Mouse (Mus musculus) mouse embryonic stem cell (cell line): ENCODE results near the gene Zfp639.

Experiments used
- in situ Hi-C, 2 experiments: fragments of 300-500 bp; cut with MboI; formaldehyde crosslinking; loops; 1 replicate in 1 of 2; 3 replicates in 1 of 2; pipeline ENCODE4 v1.14.3; 2019 to 2020; ENCODE audit warnings: low sequenced_read_pairs in 2 of 2, low pct_unique_long_range_greater_than_20kb in 1 of 2, mixed read lengths in 1 of 2; ENCODE audit not compliant: unreplicated experiment in 1 of 2

Gene Zfp639

GRCm38 (mm10) chr3:32495856-32496710 lies 14.0 kb upstream of the Zfp639 start:
- in situ Hi-C loops = no loop called here

DNA sequence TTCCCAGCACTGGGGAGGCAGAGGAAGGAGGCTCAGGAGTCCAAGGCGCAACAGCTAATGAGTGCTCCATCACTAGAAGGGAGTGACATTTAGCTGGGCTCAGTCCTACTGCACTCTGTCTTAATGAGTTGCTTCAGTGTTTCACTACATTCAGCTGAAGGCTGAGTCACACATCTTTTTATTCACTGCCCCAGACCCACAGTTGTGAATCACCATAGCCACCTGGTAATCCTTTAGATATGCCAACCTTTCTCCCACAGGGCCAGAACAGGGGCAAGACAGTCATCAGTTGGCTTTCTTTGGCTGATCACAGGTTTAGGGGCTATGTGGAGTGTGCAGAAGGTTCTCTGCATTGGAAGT lies 13.4 kb upstream of the Zfp639 start:
- in situ Hi-C loops = no loop called here

- in situ Hi-C loops = loop anchor here (5.0 to 10.0 kb wide), 2 partner anchors 113 to 126 kb away; no protein-coding TSS in a partner anchor
Measured at GRCm38 (mm10) chr3:32500346-32500745, 9.7 kb upstream of the Zfp639 start.

- in situ Hi-C loops = loop anchor here in 1 of 2 experiments (10.0 kb wide), 1 partner anchor 131 kb away; no protein-coding TSS in a partner anchor
Measured at GRCm38 (mm10) chr3:32505841-32506240, 4.2 kb upstream of the Zfp639 start.

DNA sequence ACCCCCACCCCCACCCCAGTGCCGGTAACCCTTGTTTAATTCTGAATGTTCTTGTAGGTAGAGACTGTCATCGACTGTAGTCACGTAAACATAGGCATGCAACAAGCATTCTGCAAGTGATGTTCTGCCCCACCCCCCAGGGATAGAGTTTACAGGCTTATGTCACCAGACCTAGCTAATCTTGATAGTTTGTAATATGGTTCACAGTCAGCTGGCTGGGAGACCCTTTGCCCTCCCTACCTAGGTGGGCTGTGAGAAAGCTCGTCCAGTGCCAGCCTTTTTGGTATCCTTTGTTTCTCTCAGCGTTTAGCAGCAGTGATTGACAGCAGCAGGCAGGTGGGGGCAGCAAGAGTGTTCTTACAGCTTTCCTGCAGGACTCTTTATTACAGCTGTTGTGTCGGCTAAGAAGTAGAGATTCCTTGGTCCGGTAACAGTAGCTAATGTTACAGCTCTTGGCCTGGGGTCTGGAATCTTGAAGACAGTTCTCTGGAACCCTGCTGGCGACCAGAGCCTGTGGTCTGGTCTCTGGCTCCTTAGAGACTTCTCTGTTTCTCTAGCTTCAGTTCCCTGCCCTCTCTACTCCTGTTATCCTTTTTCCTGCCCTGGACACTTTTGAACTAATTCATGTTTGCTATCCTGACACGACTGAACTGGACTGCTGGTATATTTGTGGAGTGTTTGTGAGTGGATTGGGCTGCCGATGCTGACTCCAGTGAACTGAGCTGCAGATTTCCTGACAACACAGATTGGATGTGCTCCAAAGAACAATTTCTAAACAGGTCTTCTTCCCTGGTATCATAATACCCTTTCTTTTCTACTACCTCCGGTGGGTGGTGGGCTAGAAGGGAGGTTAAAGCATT lies 3.5 kb upstream of the Zfp639 start:
- in situ Hi-C loops = loop anchor here in 1 of 2 experiments (10.0 kb wide), 1 partner anchor 132 kb away; no protein-coding TSS in a partner anchor

GRCm38 (mm10) chr3:32508666-32509324 lies 1.3 kb upstream of the Zfp639 start:
- in situ Hi-C loops = loop anchor here in 1 of 2 experiments (10.0 kb wide), 1 partner anchor 134 kb away; no protein-coding TSS in a partner anchor

DNA sequence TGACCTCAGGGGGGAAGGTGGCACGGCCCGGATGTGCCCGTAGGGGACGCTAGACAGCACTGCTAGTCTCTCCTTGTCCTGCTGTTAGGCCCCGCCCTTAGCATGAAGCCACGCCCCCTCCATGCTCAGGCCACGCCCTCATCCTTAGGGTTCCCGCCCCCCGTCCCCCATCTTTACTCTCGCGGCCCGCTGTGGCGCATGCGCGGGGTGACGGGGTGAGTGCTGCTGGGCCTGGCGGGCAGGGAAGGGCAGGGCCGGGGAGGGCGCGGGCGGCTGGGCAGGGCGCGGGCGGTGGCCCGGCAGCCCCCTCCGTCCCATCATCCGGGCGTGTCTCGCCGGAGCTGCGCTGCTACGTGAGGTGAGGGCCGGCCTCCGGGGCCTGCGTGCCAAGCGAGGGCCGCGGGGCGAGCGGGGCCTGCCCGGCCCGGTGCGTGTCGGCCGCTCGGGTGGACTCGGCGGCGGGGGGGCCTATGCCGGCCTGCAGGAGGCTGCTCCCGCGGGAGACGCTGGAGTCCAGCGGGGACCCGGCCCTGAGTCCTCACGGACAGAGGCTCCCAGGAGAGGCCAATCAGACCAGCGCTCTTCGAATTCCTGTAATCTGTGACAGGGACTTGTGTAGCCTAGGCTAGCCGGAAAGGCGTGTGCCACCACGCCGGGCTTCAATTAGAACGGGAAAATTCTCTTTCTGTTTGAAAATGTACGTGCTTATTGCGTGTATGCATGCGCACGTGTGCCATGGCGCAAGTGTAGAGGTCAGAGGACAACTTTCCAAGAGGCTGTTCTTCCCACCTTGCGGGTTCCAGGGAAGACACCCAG lies 524 bp downstream of the Zfp639 start:
- in situ Hi-C loops = no loop called here

- in situ Hi-C loops = no loop called here
Measured at GRCm38 (mm10) chr3:32511191-32511550, 1.1 kb downstream of the Zfp639 start.

- in situ Hi-C loops = no loop called here
Measured at GRCm38 (mm10) chr3:32512686-32513284, 2.7 kb downstream of the Zfp639 start.

- in situ Hi-C loops = no loop called here
Measured at GRCm38 (mm10) chr3:32513528-32513927, 3.5 kb downstream of the Zfp639 start.

- in situ Hi-C loops = no loop called here
Measured at GRCm38 (mm10) chr3:32527181-32527580, 17.1 kb downstream of the Zfp639 start.

GRCm38 (mm10) chr3:32529303-32529898 lies 19.3 kb downstream of the Zfp639 start, which contains the start of gene Mfn1:
Mfn1 (plus strand) TSS chr3:32529465.
- in situ Hi-C loops = no loop called here

DNA sequence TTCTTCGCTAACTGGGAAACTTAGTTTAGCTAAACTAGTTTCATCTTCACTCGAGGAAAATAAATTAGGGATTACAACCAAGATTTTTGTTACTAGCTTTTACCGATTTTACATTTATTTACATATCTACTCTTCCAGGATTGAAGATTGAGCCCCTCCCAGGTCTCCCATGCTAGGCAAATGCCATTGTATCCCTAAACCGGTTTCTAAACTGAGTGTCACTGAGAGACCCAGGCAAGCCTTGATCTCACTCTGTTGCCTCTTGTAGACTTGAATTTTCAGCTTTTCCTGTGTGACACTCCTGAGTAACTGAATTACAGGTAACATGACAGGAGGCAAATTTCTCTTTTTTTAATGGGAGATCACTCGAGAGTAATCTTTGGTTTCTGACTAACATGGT lies 20.0 kb downstream of the Zfp639 start:
- in situ Hi-C loops = no loop called here

DNA sequence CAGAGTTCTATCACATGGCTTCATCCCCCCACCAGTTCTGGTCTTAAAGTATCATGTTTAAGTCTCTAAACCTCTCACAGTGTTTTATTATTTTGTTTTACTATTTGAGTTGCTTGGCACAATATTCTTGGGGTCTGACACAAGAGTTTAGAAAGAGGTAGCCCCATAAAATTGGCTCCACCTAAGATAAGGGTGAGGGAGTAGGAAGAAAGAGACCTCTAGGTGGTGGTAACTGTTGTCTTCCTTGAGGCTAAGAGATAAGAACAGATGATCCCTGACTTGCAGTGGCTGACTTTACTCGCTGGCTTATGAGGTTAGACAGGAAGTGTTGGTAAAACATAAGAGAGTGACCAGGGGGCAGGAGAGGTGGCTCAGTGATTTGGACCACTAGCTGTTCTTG lies 25.6 kb downstream of the Zfp639 start:
- in situ Hi-C loops = no loop called here

DNA sequence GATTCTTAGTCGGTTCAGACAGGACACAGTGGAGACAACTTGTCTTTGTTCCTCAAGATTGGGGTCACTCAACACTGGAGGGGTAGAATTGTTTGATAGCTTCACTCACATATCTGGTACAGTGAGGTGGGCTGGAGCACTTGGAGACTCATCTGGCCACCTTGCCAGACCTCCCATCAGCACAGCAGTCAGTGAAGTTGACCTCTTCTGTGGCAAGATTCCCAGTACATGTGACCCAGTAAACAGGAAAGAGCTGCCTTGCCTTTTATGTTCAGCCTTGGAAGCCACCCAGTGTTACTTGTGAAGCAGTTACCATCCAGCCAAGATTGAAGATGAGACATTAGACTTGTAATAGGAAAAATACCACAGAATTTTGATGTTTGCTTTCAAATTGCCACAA lies 27.5 kb downstream of the Zfp639 start:
- in situ Hi-C loops = no loop called here

- in situ Hi-C loops = no loop called here
Measured at GRCm38 (mm10) chr3:32538091-32538490, 28.0 kb downstream of the Zfp639 start.

DNA sequence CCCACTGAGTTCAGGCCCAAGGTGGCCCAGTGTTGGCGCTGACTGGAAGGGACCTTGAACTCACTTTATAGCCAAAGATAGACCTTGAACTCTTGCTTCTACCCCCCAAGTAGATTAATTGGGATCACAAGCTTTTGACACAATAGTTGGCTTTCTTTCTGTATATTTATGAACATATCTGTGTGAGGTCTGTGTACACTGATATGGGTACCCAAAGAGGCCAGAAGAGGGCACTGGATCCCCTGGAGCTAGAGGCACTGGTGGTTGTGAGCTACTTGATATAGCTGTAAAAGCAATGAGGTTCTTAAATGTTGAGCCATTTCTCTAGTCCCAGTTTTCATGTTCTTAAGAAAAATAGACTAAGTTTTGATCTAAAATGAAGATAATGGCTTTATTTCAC lies 43.0 kb downstream of the Zfp639 start:
- in situ Hi-C loops = no loop called here
